Mouse (Mus musculus): ENCODE data around the gene Cd300lf. TPM values are rescaled to one million over a fixed set of nuclear protein-coding genes. Genes with fewer than 3 reads are reported as not detected.

Gene Cd300lf
- polyA plus RNA-seq, 1 experiment: 1.2 TPM

DNA sequence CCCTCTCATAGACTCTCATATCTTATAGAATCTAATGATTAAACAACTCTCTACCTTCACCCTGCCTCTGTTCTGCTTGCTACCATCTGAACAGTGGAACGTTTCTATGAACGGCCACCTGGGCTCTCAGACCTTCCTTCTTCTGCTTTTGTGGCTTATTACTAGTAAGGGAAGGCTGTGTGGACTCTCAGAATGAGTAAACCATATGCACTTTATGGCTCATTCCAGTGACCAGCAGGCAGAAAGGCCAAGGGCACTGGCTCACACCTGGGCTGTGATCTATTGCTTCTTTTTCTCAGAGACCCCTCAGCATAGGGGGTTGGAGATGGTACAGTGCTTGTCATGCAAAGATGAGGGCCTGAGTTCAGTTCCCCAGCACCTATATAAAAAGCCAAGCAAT lies 27.2 kb downstream of the Cd300lf start:
- 86% methylated on average over 2 of the region's 2 CpGs for WGBS
- Histone ChIP-seq H3K27ac (ENCODE audit: insufficient read depth, low read depth, low read length) (no peak overlapping the region), H3K4me3 (ENCODE audit: insufficient read depth, low read depth, low read length) (no peak overlapping the region), H3K27me3 (replicated peaks; ENCODE audit: control insufficient read depth, insufficient read depth, low read length) (no peaks in the 10 kb centered on the region), H3K36me3 (ENCODE audit: control insufficient read depth, insufficient read depth, low read length) (no peaks in the 10 kb centered on the region), H3K4me1 (ENCODE audit: control insufficient read depth, insufficient read depth, low read length) (no peaks in the 10 kb centered on the region)
- TF ChIP-seq POLR2A (IDR thresholded peaks at IDR 0.05; ENCODE audit: low read depth, low read length) (no peak), CTCF (conservative IDR thresholded peaks at IDR 0.05; ENCODE audit: insufficient read depth, insufficient read length, low read depth, low read length) (no peak)
- no peak for DNase-seq

DNA sequence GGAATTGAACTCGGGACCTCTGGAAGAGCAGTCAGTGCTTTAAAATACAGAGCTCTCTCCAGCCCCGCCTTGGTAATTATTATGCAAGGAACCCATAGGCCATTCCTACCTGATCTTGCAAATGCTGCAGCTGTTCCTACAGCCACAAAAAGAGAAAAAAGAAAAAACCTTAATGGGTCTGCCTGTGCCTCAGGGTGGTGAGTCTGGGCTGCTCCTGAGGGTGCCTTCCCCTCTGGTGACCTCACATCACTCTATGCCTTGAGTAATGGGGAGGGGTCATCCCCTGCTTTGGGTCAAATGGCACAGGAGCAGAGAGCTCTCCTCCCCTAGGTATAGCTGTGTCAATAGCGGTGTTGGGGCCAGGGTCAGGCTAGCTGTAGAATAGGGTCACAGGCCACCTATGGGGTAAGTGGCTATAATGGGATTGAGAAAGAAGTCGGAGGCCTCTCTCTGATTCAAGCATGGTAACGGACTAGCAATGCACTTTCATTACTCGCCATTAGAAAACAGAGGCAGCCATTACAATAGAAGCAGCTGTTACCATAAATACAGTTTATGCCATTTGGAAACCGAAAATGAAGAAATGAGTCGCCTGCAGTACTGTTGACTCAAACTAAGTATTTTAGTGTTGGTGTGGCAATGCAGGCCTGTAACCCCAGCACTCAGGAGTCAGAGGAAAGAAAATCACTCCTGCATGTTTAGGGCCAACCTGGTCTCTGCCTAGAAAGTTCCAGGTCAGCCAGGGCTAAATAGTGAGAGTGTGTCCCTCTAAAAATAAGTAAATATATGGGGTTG lies 28.8 kb downstream of the Cd300lf start:
- no peaks in the 10 kb centered on the region for H3K36me3 ChIP-seq (ENCODE audit: control insufficient read depth, insufficient read depth, low read length)
- no peak overlapping the region for H3K27ac ChIP-seq (ENCODE audit: insufficient read depth, low read depth, low read length)
- DNase-seq: no peak
- TF ChIP-seq POLR2A (IDR thresholded peaks at IDR 0.05; ENCODE audit: low read depth, low read length) (no peak), CTCF (conservative IDR thresholded peaks at IDR 0.05; ENCODE audit: insufficient read depth, insufficient read length, low read depth, low read length) (no peak)
- H3K27me3 ChIP-seq (replicated peaks; ENCODE audit: control insufficient read depth, insufficient read depth, low read length): no peaks in the 10 kb centered on the region
- H3K4me3 ChIP-seq (ENCODE audit: insufficient read depth, low read depth, low read length): no peak overlapping the region
- H3K4me1 ChIP-seq (ENCODE audit: control insufficient read depth, insufficient read depth, low read length): no peaks in the 10 kb centered on the region
- 78% methylated on average over 8 of the region's 8 CpGs for WGBS

DNA sequence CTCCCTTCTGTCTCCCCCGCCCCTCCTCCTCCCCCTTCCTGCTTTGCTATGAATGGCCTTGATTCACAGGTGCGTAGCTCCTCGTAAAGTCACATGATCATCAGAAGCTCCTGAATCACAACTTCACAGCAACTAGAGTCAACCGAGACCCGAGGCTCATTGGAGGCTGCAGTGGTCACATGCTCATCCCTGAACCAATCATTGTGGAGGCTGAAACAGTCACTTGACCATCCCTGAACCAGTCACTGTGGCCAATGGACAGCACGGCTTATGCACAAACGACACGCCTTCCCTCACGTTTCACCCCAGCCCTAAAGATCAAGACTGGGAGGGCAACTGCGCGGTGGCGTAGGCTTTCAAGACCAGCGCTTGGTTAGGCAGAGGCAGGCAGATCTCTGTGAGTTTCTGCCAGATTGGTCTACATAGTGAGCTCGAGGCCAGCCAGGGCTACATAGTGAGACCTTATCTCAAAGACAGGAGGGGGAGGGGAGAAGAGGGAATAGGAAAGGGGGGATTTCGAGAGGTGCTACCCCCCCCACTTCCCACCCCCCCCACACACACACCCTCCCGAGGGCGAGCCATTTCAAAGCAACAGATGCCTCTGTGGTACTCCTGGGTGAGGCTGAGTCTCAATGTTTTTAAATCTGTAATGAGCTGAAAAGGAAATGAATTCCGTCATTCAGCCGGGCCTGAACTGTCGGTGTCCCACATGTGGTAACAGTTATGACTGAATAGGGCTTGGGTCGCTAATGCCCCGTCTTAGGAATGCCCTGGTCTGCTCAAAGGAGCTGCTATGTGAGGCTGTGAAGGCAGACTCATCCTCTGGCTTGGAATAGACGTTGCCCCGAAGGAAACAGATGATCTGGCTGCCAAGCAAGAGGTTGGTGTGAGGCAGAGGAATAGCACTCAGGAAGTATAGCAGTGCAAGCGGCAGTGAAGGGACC lies 30.1 kb downstream of the Cd300lf start:
- H3K27ac ChIP-seq (ENCODE audit: insufficient read depth, low read depth, low read length): no peak overlapping the region
- H3K36me3 ChIP-seq (ENCODE audit: control insufficient read depth, insufficient read depth, low read length): no peaks in the 10 kb centered on the region
- no peaks in the 10 kb centered on the region for H3K27me3 ChIP-seq (replicated peaks; ENCODE audit: control insufficient read depth, insufficient read depth, low read length)
- H3K4me1 ChIP-seq (ENCODE audit: control insufficient read depth, insufficient read depth, low read length): no peaks in the 10 kb centered on the region
- no peak for DNase-seq
- H3K4me3 ChIP-seq (ENCODE audit: insufficient read depth, low read depth, low read length): no peak overlapping the region
- TF ChIP-seq CTCF (conservative IDR thresholded peaks at IDR 0.05; ENCODE audit: insufficient read depth, insufficient read length, low read depth, low read length): no peak
- TF ChIP-seq POLR2A (IDR thresholded peaks at IDR 0.05; ENCODE audit: low read depth, low read length): no peak
- WGBS: 89% methylated on average over 25 of the region's 25 CpGs

DNA sequence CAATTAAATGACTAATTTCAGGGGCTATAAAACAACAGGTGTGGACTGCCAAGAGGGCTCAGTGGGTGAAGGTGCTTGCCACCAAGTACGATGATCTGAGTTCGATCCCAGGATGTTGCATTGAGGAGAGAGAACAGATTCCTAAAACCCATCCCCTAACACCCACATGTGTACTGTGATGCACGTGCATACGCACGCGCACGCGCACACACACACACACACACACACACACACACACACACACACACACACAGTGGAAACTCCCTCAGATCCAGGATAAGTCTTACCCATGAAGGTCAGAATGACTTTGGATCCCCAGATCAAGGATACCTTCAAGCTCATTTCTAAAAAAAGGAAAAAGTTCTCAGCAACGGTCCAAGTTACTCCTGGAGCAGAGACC lies 31.7 kb downstream of the Cd300lf start:
- H3K4me3 ChIP-seq (ENCODE audit: insufficient read depth, low read depth, low read length): no peak overlapping the region
- WGBS: 82% methylated on average over 9 of the region's 9 CpGs
- no peak for TF ChIP-seq POLR2A (IDR thresholded peaks at IDR 0.05; ENCODE audit: low read depth, low read length)
- no peak for TF ChIP-seq CTCF (conservative IDR thresholded peaks at IDR 0.05; ENCODE audit: insufficient read depth, insufficient read length, low read depth, low read length)
- H3K4me1 ChIP-seq (ENCODE audit: control insufficient read depth, insufficient read depth, low read length): no peaks in the 10 kb centered on the region
- no peaks in the 10 kb centered on the region for H3K27me3 ChIP-seq (replicated peaks; ENCODE audit: control insufficient read depth, insufficient read depth, low read length)
- no peak overlapping the region for H3K27ac ChIP-seq (ENCODE audit: insufficient read depth, low read depth, low read length)
- H3K36me3 ChIP-seq (ENCODE audit: control insufficient read depth, insufficient read depth, low read length): no peaks in the 10 kb centered on the region
- no peak for DNase-seq

DNA sequence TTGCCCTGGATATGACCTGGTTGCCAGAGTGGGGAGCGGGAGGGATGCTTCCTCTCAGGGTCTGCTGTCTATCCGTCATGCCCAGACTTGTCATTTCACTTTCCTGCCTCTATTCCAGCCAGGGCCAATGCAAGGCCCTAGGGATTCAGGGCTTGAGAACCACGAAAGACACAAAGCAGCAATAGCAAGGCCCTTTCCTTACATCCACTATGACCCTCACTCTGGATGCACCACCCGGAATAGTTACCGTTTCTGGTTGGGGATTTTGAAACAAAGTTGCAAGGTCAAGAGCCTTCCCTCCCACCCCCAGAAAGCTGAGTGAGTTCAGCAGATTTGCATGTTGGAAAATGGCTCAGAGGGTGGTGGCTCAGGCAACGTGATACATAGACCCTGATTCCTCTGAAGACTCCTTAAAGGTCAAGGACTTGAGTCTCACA lies 32.2 kb downstream of the Cd300lf start:
- TF ChIP-seq POLR2A (IDR thresholded peaks at IDR 0.05; ENCODE audit: low read depth, low read length) (no peak), CTCF (conservative IDR thresholded peaks at IDR 0.05; ENCODE audit: insufficient read depth, insufficient read length, low read depth, low read length) (no peak)
- no peaks in the 10 kb centered on the region for H3K27me3 ChIP-seq (replicated peaks; ENCODE audit: control insufficient read depth, insufficient read depth, low read length)
- 45% methylated on average over 6 of the region's 6 CpGs for WGBS
- H3K27ac ChIP-seq (ENCODE audit: insufficient read depth, low read depth, low read length): no peak overlapping the region
- DNase-seq: no peak
- H3K4me1 ChIP-seq (ENCODE audit: control insufficient read depth, insufficient read depth, low read length): no peaks in the 10 kb centered on the region
- no peaks in the 10 kb centered on the region for H3K36me3 ChIP-seq (ENCODE audit: control insufficient read depth, insufficient read depth, low read length)
- H3K4me3 ChIP-seq (ENCODE audit: insufficient read depth, low read depth, low read length): no peak overlapping the region

DNA sequence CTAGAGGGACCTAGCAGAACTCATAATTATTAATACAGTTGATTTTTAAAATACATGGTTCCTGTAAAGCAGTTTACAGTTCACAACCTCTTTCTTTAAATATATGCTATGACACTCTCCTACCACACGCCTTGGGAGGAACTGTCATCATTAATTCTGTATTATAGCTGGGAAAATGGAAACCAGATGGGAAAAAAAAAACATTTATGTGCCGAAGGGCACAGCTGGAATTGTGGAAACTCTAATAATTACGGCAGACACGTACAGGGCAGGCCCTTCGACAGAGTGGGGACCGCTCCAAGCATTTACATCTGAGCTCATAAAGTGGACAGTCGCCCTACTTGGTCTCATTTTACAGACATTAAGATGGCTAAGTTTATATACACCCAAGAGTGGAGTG lies 33.1 kb downstream of the Cd300lf start:
- Histone ChIP-seq H3K4me3 (ENCODE audit: insufficient read depth, low read depth, low read length) (no peak overlapping the region), H3K4me1 (ENCODE audit: control insufficient read depth, insufficient read depth, low read length) (no peaks in the 10 kb centered on the region), H3K36me3 (ENCODE audit: control insufficient read depth, insufficient read depth, low read length) (no peaks in the 10 kb centered on the region), H3K27ac (ENCODE audit: insufficient read depth, low read depth, low read length) (no peak overlapping the region), H3K27me3 (replicated peaks; ENCODE audit: control insufficient read depth, insufficient read depth, low read length) (no peaks in the 10 kb centered on the region)
- DNase-seq: no peak
- WGBS: 62% methylated on average over 7 of the region's 7 CpGs
- TF ChIP-seq POLR2A (IDR thresholded peaks at IDR 0.05; ENCODE audit: low read depth, low read length) (no peak), CTCF (conservative IDR thresholded peaks at IDR 0.05; ENCODE audit: insufficient read depth, insufficient read length, low read depth, low read length) (no peak)
